Mouse (Mus musculus) kidney, adult 2 months (tissue): ENCODE measurements around the gene Sgk2.

Experiments used
- CTCF ChIP-seq: fragments of 200-500 bp; conservative IDR thresholded peaks from 2 replicates; pipeline ENCODE4 v1.5.1; 2011; ENCODE audit warnings: low read depth, mild to moderate bottlenecking, control low read depth, low read length, moderate library complexity, mixed read lengths; ENCODE audit not compliant: insufficient read depth, insufficient read length
- POLR2A ChIP-seq: fragments of 200-500 bp; IDR thresholded peaks from one replicate; pipeline ENCODE4 v1.6.1; 2011; ENCODE audit warnings: low read depth, low read length, control low read depth

GRCm38 (mm10) chr2:162969101-162969500 lies 18.0 kb upstream of the Sgk2 start:
- TF ChIP-seq CTCF = no peak
- TF ChIP-seq POLR2A = no peak
